Mouse (Mus musculus) hindbrain, embryonic 16.5 days (tissue): ENCODE results near the gene Elovl6. TPM values are rescaled to one million over a fixed set of nuclear protein-coding genes. Genes with fewer than 3 reads are reported as not detected.

ENCODE experiments used
- ATAC-seq: fragments of 200-750 bp; cut with Nextera tagmentation; 2 replicates; pipeline ENCODE4 v1.8.0; 2017; ENCODE audit warnings: moderate TSS enrichment, moderate library complexity
- H3K27ac ChIP-seq: fragments of 300-500 bp; sonication (generic); 2 replicates; pipeline ENCODE4 v1.5.1; 2014; ENCODE audit warnings: low read depth, mild to moderate bottlenecking, control low read depth, low read length, moderate library complexity
- H3K27me3 ChIP-seq: fragments of 300-500 bp; sonication (generic); replicated peaks from 2 replicates; pipeline ENCODE4 v1.6.1; 2014; ENCODE audit warnings: low read length; ENCODE audit not compliant: control insufficient read depth, insufficient read depth
- H3K36me3 ChIP-seq: fragments of 300-500 bp; sonication (generic); 2 replicates; pipeline ENCODE4 v1.6.1; 2014; ENCODE audit warnings: mild to moderate bottlenecking, low read length, moderate library complexity, mixed read lengths; ENCODE audit not compliant: control insufficient read depth, insufficient read depth
- H3K4me1 ChIP-seq: fragments of 300-500 bp; sonication (generic); 2 replicates; pipeline ENCODE4 v1.6.1; 2014; ENCODE audit warnings: low read depth, low read length; ENCODE audit not compliant: control insufficient read depth, insufficient read depth
- H3K4me2 ChIP-seq: fragments of 300-500 bp; sonication (generic); 2 replicates; pipeline ENCODE4 v1.6.1; 2014; ENCODE audit warnings: mild to moderate bottlenecking, low read length, control low read depth, moderate library complexity
- H3K4me3 ChIP-seq: fragments of 300-500 bp; sonication (generic); 2 replicates; pipeline ENCODE4 v1.5.1; 2014; ENCODE audit warnings: mild to moderate bottlenecking, low read length, control low read depth, moderate library complexity
- H3K9ac ChIP-seq: fragments of 300-500 bp; sonication (generic); 2 replicates; pipeline ENCODE4 v1.6.1; 2014; ENCODE audit warnings: low read depth, mild to moderate bottlenecking, control low read depth, low read length, moderate library complexity
- H3K9me3 ChIP-seq: fragments of 300-500 bp; sonication (generic); 2 replicates; pipeline ENCODE4 v1.6.1; 2014; ENCODE audit warnings: mild to moderate bottlenecking, low read length, moderate library complexity; ENCODE audit not compliant: control insufficient read depth
- WGBS: fragments of 180-500 bp; shearing (Covaris S2); extraction: QIAGEN DNeasy Blood & Tissue Kit; methylation state at CpG from one replicate; pipeline ENCODE4 v1.1.7; 2014; 5-methylcytosine and 5-hydroxymethylcytosine counted together
- polyA plus RNA-seq: library from polyadenylated mRNA; unstranded; fragments of >200 nt; fragmentation: Nextera tagmentation; extraction: Ambion mirVana; gene quantifications from 2 replicates; pipeline ENCODE4 v1.2.1, GENCODE M21; 2015

Gene Elovl6
- polyA plus RNA-seq, 1 experiment from 2014 or later: 44.4 TPM

DNA sequence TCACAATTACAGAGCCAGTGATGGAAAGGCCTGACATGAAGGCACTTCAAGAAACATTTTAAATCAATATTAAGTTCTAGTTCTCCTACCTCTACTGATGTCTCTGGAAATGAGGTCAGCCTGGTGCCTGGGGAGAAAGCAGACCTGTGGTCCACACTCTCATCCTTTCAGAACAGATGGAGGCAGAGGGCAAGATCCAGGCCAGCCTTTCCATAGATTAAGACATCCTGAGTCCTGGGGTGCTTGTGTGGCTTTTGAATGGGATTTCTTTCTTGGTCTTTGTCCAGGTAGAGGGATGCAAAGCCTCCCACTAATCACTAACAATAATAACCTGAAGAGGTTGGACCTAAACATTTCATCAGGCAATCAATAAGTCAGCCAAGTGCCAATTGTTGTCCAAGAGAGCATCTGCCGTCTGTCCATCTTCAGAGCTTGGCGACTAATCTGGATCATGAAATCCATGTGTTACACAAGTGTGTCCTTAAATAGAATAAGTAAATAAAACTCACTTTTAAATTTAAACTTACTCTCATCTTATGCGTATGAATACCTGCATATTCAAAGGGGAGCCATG lies 16.2 kb upstream of the Elovl6 start:
- Histone ChIP-seq H3K27ac (no peak overlapping the region), H3K4me1 (no peaks in the 10 kb centered on the region), H3K9me3 (no peaks in the 10 kb centered on the region), H3K27me3 (no peaks in the 10 kb centered on the region), H3K4me3 (no peak overlapping the region), H3K4me2 (no peak overlapping the region), H3K36me3 (no peaks in the 10 kb centered on the region), H3K9ac (no peak overlapping the region)
- ATAC-seq: no peak
- WGBS: 92% methylated on average over 3 of the region's 3 CpGs

DNA sequence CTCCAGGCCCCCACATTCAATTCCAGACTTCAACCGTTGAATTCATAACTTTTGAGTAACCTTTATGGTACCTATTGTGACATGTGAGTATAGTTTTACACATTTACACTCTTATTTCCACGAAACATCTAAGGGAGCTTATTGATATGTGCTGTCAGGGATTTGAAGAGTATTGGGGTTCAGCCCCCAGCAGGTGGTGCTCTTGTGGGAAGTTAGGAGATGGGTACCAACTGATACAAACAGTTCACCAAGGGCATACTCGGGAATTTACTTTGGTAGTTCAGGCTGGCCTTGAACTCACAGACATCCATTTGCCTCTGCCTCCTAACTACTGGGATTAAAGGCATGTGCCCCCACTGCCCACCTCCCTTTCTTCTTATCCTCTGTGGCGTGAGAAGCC lies 11.7 kb upstream of the Elovl6 start:
- H3K9me3 ChIP-seq: no peaks in the 10 kb centered on the region
- no peaks in the 10 kb centered on the region for H3K4me1 ChIP-seq
- no peak overlapping the region for H3K27ac ChIP-seq
- H3K9ac ChIP-seq: no peak overlapping the region
- WGBS: 88% methylated on average over 4 of the region's 4 CpGs
- no peaks in the 10 kb centered on the region for H3K36me3 ChIP-seq
- ATAC-seq: no peak
- no peak overlapping the region for H3K4me2 ChIP-seq
- H3K4me3 ChIP-seq: no peak overlapping the region
- no peaks in the 10 kb centered on the region for H3K27me3 ChIP-seq

DNA sequence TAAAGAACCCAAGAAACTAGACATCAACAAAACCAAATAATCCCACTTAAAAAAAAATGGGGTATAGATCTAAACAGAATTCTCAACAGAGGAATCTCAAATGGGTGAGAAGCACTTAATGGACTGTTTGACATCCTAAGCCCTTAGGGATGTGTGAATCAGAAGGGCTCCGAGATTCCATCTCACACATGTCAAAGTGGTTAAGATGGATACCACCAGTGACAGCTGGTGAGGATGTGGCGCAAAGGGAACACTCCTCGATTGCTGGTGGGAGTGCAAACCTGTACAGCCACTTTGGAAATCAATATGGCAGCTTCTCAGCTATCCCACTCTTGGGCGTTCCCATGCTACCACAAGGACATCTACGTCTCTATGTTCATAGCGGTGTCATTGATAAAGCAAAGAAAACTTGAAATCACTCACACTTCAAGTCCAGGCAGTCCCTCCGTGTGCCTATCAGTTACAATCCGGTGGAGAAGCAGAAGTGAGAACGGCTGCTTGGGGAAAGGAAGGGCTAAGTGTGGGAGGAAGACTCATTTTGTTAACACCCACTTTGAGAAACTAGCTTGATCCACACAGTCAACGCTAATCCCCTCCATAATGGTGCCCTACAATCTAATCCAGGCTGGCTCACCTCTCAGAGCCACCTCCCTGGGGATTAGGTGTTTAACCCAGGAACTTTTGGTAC lies 8.6 kb upstream of the Elovl6 start:
- H3K27ac ChIP-seq: no peak overlapping the region

DNA sequence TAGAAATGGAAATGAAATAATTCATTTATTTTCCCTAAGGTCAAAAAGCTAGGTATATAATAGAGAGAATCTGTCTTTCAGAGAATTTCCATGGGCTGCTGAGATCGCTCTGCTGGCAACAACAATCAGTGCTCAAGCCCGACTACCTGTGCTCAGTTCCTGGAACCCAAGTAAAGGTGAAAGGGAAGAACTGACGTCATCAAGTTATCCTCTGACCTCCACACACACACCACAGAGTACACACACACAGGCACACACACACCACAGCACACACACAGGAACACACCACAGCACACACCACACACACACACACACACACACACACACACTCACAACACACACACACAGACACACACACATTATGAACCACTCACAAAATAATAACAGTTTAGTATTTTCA lies 5.1 kb upstream of the Elovl6 start:
- WGBS: 85% methylated on average over 3 of the region's 3 CpGs
- H3K36me3 ChIP-seq: no peaks in the 10 kb centered on the region
- H3K4me1 ChIP-seq: no peaks in the 10 kb centered on the region
- no peaks in the 10 kb centered on the region for H3K27me3 ChIP-seq
- ATAC-seq: no peak
- no peak overlapping the region for H3K27ac ChIP-seq
- no peak overlapping the region for H3K4me2 ChIP-seq
- no peak overlapping the region for H3K9ac ChIP-seq
- H3K9me3 ChIP-seq: no peaks in the 10 kb centered on the region
- no peak overlapping the region for H3K4me3 ChIP-seq

More for the DNA sequence above, 8.6 kb upstream of the Elovl6 start:
- no peak overlapping the region for H3K4me3 ChIP-seq
- H3K4me2 ChIP-seq: no peak overlapping the region
- no peak for ATAC-seq
- H3K9ac ChIP-seq: no peak overlapping the region
- no peaks in the 10 kb centered on the region for H3K36me3 ChIP-seq
- 89% methylated on average over 10 of the region's 10 CpGs for WGBS
- no peaks in the 10 kb centered on the region for H3K4me1 ChIP-seq
- no peaks in the 10 kb centered on the region for H3K9me3 ChIP-seq
- H3K27me3 ChIP-seq: no peaks in the 10 kb centered on the region

DNA sequence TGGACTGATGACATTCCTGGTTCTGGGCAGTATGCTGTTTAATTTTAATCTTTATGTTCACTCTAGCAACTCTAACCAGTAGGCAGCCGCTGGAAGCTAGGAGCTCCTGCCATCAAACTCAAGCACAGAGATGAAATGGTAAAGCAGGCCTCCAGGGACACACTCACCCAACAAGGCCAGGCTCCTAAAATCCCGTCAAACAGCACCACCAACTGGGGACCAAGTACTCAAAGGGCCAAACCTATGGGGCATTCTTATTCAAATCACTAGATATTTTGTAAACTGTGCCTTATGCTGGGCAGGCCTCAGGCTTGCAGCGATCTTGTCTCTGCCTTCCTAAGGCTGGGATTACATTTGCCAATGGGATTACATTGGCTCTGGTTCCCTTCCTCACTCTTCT lies 2.8 kb upstream of the Elovl6 start:
- no peak for ATAC-seq
- no peaks in the 10 kb centered on the region for H3K4me1 ChIP-seq
- H3K9me3 ChIP-seq: no peaks in the 10 kb centered on the region
- H3K36me3 ChIP-seq: no peaks in the 10 kb centered on the region
- H3K27ac ChIP-seq: no peak overlapping the region
- H3K27me3 ChIP-seq: no peaks in the 10 kb centered on the region
- no peak overlapping the region for H3K4me2 ChIP-seq
- H3K9ac ChIP-seq: no peak overlapping the region
- WGBS: 43% methylated on average over 3 of the region's 3 CpGs
- H3K4me3 ChIP-seq: no peak overlapping the region

DNA sequence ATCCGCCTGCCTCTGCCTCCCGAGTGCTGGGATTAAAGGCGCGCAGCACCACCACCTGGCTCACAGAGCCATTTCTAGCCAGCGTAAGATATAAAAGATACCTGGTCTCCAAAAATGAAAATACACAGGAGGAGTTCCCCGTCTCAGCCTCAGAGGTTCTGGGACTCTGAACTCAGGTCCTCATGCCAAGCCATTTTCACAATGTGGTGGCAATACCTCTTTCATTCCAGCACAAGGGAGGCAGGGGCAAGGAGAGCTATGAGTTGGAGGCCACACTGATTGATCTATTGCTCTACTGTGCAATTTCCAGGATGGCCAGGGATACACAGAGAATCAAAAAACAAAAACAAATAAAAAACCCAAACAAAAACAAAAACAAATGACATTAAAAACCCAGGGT lies 1.7 kb upstream of the Elovl6 start:
- H3K27ac ChIP-seq: no peak overlapping the region
- H3K9me3 ChIP-seq: no peaks in the 10 kb centered on the region
- H3K9ac ChIP-seq: no peak overlapping the region
- no peak overlapping the region for H3K4me3 ChIP-seq
- WGBS: 95% methylated on average over 6 of the region's 6 CpGs
- H3K4me1 ChIP-seq: peaks cover 8% of the 10 kb centered on the region
- ATAC-seq: no peak
- no peak overlapping the region for H3K4me2 ChIP-seq
- no peaks in the 10 kb centered on the region for H3K27me3 ChIP-seq
- H3K36me3 ChIP-seq: no peaks in the 10 kb centered on the region

DNA sequence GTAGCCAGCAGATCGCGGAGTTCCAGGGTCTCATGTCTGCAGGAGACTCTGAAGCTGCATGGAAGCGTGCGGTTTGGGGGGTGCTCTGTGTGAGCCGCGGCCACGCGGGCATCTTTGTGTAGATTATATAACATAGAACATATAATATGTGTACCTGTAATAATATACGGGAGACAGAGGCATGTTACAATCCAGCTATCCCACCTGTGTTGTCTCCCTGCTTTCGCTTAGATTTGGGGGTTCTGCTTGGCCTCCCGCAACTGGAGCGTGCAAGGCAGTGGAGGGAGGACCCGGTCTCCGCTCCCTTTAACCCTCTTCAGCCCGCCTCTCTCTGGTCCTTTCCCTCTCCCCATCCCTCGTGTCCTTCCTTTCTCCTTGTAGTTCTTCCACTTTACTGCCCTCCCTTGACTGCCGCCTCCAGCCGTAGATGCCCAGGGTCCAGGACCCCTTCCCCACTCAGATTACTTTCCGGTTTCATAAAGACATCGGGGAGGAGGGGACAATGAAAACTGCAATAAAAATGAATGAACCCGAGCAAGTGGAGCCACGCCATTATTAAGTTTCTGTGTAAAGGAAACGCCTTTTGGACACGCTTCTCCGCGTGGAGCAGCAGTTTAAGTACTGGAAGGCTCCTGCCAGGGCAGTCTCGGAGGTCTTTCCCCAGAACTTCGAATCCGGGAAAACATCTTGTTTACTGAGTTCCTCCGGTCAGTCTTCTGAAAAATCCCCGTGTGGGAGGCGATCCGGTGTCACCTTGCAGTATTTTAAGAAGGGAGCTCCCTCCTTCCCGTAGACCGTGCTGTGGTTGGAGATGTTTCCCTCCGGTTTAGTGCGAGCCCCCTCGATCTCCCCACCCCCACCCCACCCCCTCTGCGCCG lies 949 bp downstream of the Elovl6 start:
- under 1% methylated on average over 38 of the region's 40 CpGs for WGBS
- Histone ChIP-seq H3K9me3 (no peaks in the 10 kb centered on the region), H3K9ac (peak overlapping the region; percentile 97), H3K36me3 (no peaks in the 10 kb centered on the region), H3K4me1 (peaks cover 26% of the 10 kb centered on the region), H3K4me2 (peak overlapping the region; percentile 60), H3K4me3 (peak overlapping the region; percentile 93), H3K27me3 (no peaks in the 10 kb centered on the region), H3K27ac (peak overlapping the region; percentile 97)
- ATAC-seq: peak; percentile 16

DNA sequence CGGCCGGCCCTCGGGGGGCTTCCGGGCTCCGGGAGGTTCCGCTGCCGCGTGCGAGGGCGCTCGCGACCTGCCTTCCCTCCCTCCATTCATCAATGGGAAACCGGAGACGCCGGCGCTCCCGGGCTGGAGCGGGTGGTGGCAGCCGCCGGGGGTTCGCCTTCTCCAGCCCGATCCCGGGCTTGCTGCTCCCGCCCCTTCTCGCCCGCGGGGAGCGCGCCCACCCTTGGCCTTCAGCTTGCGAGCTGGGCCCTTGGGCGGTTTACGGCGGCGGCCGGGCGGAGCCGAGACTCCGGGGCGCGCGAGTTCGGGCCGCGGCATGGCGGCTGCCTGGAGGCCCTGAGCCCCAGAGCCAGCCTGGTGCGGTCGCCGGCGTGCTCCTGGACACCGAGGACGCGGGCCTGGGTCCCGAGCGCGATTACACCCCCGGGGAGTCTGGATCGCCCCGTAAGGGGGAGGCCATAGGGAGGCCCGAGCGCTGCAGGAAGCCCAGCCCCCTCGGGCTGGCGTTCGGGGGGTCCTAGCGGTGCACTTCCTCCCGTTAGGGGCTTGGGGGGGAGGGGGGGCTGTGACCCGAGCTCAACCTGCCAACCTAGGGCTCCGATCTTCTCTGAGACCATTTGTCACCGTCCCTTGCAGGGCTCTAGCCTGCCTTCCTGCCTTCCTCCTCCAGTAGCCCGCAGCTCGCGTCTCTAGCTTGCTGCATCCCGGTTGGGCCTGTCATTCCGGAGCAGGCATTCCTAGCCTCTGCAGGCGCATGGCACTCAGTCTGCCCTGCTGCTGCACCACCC lies 1.8 kb downstream of the Elovl6 start:
- WGBS: under 1% methylated on average over 59 of the region's 74 CpGs
- Histone ChIP-seq H3K27ac (peak overlapping the region; percentile 97), H3K4me2 (peak overlapping the region; percentile 60), H3K9me3 (no peaks in the 10 kb centered on the region), H3K9ac (peak overlapping the region; percentile 97), H3K4me3 (peak overlapping the region; percentile 93), H3K36me3 (no peaks in the 10 kb centered on the region), H3K27me3 (no peaks in the 10 kb centered on the region), H3K4me1 (peaks cover 28% of the 10 kb centered on the region)
- ATAC-seq: peak; percentile 32
